Mouse (Mus musculus) ovary, postnatal 10 days (tissue): ENCODE measurements around the gene Ivd.
A peak's percentile ranks its signal among the peaks of the same experiment; 100 is the strongest.

ENCODE experiments used
- DNase-seq: peaks from one replicate; pipeline ENCODE4 v3.0.0; 2022; ENCODE audit warnings: low spot score

Ivd gene

DNA sequence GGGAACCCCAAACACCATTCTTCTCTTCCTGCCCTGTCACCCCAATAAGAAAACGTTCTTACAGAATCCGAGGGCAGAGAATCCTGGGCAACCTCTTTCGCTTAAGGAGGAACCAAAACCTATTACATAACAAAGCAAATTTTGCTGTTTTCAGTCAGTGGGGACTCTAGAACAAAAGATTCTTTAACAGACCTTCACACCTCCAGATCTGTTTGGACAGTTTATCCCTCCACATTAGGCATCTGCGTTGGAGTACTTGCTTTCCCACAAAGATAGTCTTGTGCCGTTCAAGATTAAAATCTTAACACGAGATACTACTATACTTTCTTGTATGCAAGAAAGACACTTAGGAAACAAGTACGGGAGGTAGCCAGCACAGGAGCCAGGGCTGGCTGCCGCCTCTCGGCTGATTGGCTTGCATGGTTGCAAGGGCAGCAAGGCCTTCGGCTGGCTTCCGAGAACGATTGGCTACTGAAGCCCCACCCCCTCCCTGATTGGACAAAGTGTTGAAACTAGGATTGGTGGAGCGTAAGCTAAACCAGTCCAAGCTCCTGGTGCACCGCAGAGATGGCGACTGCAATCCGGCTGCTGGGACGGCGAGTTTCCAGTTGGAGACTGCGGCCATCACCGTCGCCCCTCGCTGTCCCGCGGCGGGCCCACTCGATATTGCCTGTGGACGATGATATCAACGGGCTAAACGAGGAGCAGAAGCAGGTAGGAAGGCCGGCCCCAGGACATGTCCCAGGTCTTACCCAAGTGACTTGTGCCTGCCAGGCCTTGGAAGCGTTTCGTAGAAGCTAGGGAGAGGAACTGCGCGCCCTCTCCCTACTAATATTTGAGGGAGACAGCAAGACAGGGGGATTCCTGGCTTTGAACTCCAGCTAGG, at the start of gene Ivd:
Gene Ivd (plus strand): TSS at position 501 of the 886 bp plus-strand sequence.
- DNase-seq, result peak; percentile 59

DNA sequence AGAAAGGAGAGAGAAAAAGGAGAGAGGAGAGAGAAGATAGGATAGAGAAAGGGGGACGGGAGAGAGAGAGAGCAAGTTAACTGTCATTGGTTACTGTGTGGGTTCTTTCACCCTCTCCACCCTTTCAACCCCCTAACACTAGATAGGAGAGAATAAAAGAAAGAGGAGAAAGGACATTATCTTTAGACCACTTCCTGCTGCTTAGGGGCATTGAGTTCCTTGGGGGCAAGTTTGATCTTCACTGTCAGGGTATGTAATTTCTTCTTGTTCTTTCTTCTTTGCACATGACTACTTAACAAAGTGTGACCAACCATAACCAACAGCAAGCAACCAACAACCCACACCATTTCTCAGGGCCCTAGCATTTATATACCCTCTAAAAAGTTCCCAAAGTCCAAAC, 49.0 kb upstream of the Ivd start:
- DNase-seq, result no peak

DNA sequence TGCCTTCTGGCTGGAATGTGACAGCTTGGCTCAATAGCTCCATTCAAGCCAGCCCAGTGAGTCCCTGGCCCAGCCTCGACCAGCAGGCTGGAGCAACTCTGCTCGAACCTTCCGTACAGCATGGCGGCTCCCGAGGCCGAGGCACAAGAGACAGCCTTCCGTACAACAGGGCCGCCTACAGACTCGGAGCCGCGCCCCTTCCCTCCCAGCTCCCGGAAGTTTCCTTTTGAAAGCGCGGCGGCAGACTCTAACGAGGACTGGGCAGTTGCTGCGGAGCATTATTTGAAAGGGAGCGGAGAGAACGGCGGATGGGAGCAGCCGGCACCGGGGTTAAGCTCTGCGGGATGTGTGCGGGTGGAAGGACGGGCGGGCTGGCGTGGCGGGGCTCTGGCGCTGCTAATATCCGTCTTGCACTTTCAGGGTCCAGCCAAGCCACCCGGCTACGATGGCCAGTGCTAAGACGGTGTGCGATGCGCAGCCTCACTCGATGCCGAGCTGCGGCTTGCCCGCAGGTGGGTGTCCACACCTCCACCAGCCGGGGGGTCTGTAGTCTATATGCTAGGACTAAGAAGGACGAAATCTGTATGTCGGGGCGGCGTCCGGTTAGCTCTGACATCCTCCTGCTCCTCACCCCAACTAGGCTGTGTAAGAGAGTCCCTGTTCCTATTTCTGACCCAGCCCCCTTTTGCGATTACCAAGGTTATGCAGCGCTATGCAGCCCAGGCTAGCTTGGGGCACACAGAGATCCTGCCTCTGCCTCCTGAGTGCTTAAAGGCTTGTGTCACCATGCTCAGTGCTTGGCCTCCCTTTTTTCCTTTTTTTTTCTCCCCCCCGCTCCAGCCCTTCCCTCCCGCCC, 47.5 kb upstream of the Ivd start, which contains the start of gene Knstrn:
Gene Knstrn (plus strand): TSS at position 23 of the 856 bp plus-strand sequence.
- DNase-seq, result peak; percentile 52

GRCm38 (mm10) chr2:118822800-118823199, 39.0 kb upstream of the Ivd start:
- no peak for DNase-seq

- DNase-seq, result no peak
These were observed 37.4 kb upstream of the Ivd start for GRCm38 (mm10) chr2:118824396-118824795.

- no peak for DNase-seq
These were observed 32.7 kb upstream of the Ivd start for GRCm38 (mm10) chr2:118829096-118829495.

DNA sequence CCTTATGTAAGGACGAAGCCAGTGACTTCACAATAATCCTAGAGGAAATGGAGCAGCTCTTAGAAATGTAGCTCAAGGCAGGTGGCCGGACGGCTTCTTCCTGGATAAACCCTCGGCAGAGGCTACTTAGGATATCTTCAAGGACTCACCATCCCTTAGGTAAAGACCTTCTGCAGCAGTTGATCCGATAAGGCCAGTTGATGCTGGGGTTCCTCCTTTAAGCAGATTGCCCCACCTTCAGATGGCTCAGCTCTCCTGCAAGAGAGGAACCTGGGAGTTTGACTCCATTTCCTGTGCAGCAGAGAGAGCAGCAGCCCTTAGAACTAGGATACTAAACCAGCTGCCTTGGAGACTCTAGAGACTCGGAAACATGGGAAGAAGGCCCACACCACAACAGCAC, 27.7 kb upstream of the Ivd start:
- no peak for DNase-seq

GRCm38 (mm10) chr2:118835115-118835514, 26.6 kb upstream of the Ivd start:
- DNase-seq, result no peak

DNA sequence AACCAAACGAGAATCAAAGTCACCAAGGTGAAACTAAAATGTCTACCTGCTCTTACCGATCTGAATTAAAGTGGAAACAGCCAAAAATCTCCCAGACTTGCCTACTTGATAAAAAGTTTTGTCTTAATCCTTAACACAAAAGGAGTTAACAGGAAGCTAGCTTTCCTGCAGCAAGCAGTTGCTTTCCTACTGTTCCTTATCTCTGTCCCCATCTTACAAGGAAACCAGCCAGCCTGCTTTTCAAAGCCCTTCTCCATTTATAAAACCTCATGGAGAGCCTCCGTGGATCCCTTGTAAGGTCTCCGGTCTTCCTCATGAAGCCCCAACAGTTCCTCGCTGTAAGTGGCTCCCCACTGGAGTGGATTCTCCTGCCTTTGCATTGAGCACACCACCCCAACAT, 23.4 kb upstream of the Ivd start:
- DNase-seq, result no peak

GRCm38 (mm10) chr2:118841186-118841585, 20.6 kb upstream of the Ivd start:
- no peak for DNase-seq

DNA sequence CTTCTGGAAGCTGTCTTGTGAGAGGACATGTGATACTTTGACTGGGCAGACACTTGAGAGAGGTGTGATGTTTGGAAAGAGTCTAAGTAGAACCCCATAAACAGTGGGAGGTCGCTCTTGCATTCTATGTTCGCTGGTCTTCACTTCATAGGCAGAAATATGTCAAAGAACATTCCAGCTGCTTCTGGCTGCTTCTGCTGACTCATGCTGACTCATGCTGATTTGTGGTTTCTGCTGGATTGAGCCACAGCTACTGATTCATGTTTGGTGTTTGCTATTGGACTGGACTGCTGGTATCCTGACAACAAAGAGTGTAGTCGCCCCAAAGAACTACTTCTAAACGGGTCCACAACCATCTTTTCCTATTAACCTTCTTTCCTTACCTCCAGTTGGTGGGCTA, 20.0 kb upstream of the Ivd start:
- no peak for DNase-seq

DNA sequence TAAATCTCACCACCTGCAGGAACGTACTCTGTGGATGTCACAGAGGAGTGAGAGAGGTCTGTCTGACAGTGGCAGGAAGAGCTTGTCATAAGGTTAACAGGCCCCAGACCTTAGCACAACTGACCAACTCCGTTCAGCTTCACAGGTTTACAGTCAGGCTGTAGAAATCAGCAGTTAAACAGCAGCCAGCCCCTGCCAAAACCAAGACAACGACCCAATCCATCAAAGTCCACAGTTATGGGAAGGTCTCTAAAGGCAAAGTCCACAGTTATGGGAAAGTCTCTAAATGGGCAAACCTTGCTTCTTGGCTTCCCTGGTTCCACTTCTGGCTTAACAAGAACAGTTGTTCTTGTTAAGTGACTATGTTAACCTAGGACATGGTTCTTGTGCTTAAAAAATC, 17.3 kb upstream of the Ivd start:
- DNase-seq, result no peak

- no peak for DNase-seq
These were observed 15.5 kb upstream of the Ivd start for GRCm38 (mm10) chr2:118846246-118846645.

- no peak for DNase-seq
These were observed 10.0 kb upstream of the Ivd start for GRCm38 (mm10) chr2:118851756-118852155.

GRCm38 (mm10) chr2:118862340-118862675, 554 bp downstream of the Ivd start:
- DNase-seq, result no peak

DNA sequence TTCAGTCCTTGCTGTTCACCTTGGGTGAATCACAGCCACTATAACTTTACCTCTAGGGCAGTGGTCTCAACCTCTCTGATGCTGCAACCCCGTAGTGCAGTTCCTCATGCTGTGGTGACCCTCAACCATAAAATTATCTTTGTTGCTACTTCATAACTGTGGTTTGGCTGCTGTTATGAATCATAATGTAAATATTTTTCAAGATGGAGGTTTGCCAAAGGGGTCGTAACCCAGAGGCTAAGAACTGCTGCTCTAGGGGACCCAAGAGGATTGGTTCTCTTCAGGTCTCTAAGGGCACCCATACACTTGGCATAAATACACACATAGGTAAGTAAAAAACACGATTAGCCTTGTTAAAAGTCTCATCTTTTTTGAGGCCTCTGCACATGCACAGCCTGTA, 8.8 kb downstream of the Ivd start:
- DNase-seq, result no peak

- no peak for DNase-seq
These were observed 9.3 kb downstream of the Ivd start for GRCm38 (mm10) chr2:118871032-118871431.

GRCm38 (mm10) chr2:118873018-118873417, 11.3 kb downstream of the Ivd start:
- no peak for DNase-seq

GRCm38 (mm10) chr2:118873890-118874430, 12.2 kb downstream of the Ivd start:
- DNase-seq, result no peak

DNA sequence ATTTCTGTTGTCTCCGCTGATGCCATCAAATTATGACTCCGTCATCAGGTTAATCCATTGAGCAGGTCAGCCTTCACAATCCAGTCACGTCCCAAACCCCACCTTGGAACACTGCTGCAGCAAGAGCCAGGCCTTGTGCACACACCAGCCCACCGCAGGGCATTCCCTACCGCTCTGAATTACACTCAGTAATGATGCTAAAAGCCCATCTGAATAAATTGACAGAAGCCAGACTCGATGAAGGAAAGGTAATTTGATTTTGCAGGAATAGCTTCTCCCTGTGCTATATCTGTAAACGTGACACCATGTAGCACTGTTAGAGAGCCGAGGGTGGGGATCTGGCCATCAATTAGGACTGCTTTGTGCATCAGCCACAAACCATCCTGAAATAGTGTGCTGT, 13.6 kb downstream of the Ivd start:
- DNase-seq, result no peak

DNA sequence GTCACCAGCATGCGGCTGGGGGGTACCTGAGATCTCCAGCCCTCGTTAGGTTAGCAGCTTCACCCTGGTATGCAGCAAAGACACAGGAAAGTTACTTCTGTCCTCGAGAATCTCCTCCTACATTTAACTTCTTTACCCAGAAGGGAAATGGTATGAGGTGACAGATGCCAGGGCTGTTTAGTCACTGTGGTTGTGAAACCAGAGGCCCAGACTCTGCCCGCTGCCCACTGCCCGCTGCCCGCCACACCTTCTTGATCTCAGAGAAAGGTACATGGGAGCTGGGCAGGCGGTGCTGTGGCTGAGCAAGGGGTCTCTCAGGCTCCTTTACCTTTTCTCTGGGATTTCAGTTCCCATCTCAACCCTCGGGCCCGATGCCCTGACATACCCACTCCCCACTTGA, 14.7 kb downstream of the Ivd start:
- DNase-seq, result no peak

DNA sequence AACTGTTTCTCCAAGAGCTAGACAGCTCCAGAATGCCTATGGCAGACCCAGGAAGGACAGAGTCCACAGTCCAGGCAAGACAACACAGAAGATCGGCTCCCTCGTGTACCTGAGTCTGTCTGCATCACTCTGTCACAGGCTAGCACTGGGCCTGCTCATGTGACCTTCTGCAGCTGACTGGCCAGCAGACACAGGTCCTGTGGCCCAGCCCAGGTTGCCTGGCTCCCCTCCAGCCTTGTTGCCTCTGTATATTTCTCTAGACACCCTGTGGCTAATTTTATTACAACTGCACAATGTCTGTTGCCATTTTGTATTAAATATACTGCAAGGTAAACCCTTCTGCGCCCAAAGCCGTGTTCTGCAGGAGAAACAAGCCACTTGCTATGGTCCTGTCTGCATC, 19.3 kb downstream of the Ivd start:
- DNase-seq, result no peak

DNA sequence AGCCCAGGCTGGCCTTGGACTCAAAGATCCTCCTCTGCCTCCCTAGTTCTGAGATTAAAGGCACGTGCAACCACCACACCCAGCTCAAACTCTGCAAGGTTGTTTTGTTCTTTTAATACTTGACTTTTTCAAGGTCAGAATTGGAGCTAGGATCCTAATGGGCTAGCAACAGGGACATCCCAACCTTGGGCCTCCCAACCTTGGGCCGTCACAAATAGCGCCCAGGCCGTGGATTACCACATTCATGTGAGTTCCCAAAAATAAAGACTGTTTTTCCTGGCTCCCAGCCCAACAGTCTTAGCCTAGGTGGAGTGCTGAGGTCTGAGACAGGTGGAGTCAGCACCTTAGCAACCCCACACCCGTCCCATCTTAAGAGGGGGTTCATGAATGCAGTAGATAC, 20.2 kb downstream of the Ivd start:
- no peak for DNase-seq
